Mouse (Mus musculus) right cerebral cortex, adult 18-20 months (tissue): ENCODE measurements around the gene Sf3a3.
"Not testable (repeated sequence)": the region's sequence is repeated elsewhere in the genome, so short reads cannot be mapped to it uniquely, and the experiment has no call there.

Source experiments
- DNase-seq: peaks from one replicate; pipeline ENCODE4 v3.0.0; 2022; ENCODE audit warnings: mixed read lengths

Sf3a3 gene

DNA sequence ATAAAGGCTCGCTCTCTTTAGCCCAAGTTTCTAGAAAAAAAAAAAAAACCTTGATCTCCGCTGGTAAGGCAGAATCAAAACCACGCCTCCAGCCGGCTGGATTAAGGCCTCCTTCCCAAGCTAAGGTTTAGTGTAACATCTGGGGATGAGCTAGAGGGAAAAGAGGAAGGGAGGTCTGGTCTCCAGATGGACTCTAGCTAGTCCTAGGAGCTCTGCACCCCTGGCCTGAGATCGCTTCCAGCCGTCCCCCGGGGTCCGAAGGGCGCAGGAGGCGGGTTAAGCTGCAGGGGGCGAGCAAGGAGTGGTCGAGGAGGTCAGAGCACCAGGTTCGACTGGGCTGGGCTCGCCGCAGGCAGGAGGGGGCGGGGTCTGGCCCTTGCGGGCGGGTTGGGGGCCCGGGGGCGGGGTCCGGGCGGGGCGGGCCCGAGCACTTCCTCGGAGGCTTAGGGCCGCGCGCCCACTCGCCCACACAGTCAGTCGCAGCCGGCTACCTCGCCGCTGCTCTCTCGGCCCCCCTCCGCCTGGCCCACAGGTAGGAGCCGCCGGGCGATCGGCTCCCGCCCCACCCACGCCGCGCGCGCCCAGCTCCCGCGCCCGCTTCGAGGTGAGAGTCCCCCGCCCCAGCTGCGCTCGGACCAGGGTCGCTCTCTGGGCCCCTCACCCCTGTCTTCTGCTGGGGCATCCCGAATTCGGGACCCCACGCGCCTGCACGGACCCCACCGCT is 14.2 kb upstream of the Sf3a3 start, which contains the start of gene Fhl3:
Fhl3 (plus strand) TSS at position 454 of the 724 bp plus-strand sequence.
- DNase-seq = no peak

DNA sequence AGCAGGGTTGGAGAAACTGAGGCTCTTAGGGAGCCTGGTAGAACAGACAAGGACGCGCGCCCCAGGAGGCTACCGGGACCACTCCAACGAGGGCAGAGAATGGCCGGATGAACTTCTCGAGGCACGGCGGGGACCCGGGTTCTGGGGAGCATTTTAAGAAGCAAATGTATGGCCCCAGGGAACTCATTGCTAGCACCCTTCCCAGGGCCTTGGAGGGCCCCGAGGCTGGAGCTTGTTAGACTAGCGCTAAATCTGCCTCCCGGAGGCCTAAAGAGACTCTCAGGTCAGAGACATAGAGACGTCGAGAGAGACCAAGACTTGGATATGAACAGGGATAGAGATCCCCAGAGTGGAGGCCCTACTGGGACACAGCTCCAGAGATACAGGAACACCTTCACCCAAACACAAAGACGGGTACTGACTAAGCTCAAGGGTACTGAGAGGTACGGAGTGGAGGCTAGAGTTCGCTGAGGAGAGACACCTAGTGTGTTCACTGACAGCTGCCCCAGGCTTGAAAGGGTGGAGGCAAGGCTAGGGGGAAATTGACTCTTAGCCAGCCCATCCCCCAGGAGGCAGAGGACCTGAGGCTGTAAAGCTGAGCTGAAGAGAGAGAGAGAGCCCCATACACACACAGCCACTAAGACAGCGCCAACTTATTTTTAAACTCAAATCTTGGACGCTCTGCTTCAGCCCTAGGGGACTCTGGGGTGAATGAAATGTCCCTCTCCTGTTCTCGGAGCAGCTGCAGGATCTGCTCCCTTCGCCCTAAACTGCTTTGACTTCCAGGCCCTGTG is 13.3 kb upstream of the Sf3a3 start:
- no peak for DNase-seq

- no peak for DNase-seq
Observed at GRCm38 (mm10) chr4:124701916-124702315, 12.7 kb upstream of the Sf3a3 start.

DNA sequence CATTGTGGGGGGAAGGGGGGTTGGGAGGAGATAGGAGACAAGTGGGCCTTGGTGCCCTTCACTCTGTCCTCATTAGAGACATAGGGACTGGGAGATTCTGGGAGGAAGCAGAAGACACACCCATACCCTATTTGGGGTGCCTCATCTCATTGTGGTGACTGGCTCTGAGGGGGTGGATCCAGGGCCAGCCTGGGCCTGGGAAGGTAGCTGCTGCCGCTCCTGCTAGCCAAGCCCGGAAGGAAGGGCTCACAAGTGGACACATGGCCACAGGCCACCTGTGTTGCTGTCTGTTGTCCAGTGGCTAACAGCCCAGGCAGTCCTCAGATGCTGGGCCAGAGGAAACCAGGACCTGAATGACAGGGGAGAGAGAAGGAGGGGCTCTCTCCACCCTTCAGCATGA is 11.2 kb upstream of the Sf3a3 start:
- no peak for DNase-seq

GRCm38 (mm10) chr4:124703881-124704796 is 10.4 kb upstream of the Sf3a3 start:
- no peak for DNase-seq

GRCm38 (mm10) chr4:124704797-124705474 is 9.6 kb upstream of the Sf3a3 start:
- no peak for DNase-seq

- DNase-seq = no peak
Observed at GRCm38 (mm10) chr4:124705661-124706269, 8.8 kb upstream of the Sf3a3 start.

DNA sequence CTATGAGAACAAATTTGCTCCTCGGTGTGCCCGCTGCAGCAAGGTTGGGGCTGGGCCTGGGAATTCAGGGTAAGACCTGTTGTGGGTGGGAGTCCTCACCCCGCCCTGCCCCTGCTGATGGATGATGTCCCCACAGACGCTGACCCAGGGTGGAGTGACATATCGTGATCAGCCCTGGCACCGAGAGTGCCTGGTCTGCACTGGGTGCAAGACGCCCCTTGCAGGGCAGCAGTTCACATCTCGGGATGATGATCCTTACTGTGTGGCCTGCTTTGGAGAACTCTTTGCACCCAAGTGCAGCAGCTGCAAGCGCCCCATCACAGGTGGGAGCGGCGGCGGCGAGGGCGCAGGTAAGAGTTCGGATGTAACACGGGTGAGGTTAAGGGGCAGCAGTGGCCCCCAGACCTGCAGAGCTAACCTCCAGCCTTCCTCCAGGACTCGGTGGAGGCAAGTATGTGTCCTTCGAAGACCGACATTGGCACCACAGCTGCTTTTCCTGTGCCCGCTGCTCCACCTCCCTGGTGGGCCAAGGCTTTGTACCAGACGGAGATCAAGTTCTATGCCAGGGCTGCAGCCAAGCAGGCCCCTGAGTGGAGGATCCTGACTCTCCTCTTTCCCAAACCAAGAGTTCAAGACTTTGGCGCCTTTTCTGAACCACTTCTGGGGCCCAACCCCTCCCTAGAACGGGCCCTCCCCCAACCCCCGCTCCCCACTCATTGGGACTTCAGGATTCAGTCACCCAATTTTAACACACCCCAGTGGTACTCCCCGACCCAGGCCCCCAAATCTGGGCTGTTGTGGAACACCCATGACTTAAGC is 7.0 kb upstream of the Sf3a3 start:
- not testable (repeated sequence) for DNase-seq

GRCm38 (mm10) chr4:124708200-124708517 is 6.4 kb upstream of the Sf3a3 start:
- not testable (repeated sequence) for DNase-seq

DNA sequence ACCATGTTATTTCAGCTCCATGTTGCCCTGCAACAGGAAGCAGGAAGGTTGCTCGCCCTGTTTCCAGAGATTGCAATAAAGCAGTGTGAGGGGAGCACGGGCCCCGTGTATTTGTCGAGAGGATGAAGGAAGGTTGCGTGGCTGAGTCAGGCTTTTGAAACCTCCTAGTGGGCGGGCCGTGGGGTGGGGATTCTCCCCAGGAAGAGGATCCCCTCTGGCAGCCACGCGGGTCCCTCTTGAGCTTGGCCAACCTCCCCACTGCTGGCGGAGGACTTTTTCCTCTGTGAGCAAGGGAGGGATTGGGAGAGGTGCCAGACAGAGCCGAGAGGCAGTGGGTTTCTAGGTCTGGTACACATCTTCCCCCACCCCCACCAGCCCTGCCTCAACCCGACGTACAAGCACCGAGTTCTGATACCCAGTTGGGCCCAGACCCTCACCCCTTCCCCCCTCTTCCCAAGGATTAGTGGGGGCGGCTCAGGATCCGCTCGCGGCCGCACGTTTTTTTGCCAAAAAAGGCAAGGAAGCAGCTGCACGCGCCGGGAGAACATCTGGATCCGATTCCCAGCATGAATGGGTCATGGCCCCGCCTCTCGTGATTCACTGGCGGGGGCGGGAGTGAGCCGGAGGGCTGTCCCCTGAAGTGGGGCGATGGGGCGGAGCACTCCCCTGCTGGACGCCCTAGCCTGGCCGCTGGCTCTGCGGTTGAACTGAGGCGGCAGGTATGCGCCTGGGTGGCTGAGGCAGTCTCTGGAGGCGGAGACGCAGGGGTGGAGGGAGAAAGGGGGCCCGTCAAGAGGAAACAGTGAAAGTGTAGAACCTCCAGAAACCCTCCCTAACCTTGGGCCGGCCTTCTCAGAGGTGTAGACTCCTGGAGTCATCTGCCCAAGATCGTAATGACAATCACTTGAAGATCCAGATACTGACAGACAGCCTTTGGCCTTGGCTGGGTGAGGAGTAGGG is 5.8 kb upstream of the Sf3a3 start:
- peak; percentile 77 for DNase-seq

GRCm38 (mm10) chr4:124709961-124710446 is 4.6 kb upstream of the Sf3a3 start:
- DNase-seq = no peak

DNA sequence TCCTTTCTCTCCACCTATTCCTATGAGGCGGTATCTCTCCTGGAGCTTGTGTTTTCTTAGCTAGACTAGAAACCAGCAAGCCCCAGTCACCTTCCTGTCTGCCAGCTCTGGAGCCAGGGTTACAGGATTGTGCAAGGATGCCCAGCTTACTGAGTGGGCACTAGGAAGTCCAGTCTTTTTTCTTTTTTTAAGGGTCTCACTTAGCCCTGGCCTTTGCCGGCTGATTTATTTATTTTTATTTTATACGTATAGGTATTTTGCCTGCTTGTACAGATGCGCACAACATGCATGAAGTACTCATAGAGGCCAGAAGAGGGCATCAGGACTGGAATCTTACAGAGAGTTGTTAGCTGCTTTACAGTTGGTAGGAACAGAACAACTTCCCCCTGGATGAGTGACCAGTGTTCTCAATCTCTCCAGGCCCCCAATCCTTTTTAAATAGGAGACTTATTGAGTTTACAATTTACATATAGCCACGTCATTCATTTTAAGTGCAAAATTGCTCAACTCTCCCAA is 3.7 kb upstream of the Sf3a3 start:
- DNase-seq = peak; percentile 46

DNA sequence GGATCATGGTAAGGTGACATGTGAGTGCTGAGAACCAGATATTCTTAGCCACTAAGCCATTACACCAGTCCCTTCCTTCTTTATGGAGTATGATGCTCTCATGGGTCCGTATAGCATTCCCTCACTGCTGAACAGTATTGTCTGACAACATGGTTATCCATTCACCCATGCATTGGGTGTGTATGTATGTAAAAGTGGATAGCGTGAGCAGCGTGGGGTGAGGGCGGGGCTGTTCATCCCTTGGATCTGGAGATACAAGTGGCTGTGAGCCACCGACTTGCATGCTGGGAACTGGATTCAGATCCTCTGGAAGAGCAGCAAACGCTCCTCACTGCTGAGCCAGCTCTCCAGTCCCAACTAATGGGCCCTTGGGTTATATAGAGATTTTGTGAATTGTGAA is 2.0 kb upstream of the Sf3a3 start:
- no peak for DNase-seq

DNA sequence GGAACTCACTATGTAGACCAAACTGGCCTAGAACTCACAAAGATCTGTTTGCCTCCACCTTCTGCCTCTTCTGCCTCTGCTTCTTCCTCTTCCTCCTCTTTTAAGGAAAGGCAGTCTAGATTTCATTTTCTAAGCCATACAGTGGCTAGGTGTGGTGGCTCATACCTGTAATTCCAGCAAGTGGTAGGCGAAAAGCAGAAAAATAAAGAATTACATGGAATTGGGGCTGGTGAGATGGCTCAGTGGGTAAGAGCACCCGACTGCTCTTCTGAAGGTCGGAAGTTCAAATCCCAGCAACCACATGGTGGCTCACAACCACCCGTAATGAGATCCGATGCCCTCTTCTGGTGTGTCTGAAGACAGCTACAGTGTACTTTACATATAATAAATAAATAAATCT is 726 bp upstream of the Sf3a3 start:
- DNase-seq = not testable (repeated sequence)

- no peak for DNase-seq
Observed at GRCm38 (mm10) chr4:124719101-124719500, 4.5 kb downstream of the Sf3a3 start.

DNA sequence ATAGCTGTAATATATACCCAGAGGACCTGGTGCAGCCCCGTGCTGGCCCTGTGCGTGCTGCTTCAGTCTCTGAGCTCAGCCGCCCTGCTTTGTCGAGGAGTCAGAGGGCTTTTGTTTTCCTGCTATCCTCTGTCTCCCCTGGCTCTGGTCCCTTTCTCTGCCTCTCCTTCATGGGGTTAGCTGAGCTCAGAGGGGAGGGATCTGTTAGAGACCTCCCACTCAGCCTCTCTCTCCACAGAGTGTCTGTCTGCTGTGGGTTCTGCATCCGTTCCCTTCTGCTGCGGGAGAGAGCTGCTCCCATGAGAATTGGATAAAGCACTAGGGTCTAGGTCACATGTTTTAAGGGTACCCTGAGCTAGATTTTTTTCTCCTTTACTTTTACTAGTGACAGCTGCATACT is 11.5 kb downstream of the Sf3a3 start:
- DNase-seq = no peak

DNA sequence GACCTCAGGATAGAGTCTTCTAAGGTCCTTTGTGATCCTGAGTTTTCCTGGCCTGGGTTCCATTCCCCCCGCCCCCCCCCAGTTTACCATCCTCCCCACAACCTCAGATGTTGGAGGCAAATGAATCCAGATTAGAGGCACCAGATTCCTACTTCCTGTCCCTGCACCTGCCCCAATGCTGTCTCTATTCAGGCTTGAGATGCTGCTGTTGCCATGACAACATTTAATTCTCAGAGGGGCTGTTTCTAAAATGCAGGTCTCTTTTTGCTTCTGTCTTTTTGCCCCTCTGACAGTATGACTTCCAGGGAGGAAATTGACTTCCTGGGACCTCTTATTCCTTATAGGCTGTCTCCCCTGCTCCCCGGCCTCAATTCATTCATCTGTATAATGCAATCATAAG is 22.4 kb downstream of the Sf3a3 start:
- no peak for DNase-seq

- DNase-seq = no peak
Observed at GRCm38 (mm10) chr4:124737486-124737885, 22.9 kb downstream of the Sf3a3 start.

GRCm38 (mm10) chr4:124738013-124738412 is 23.4 kb downstream of the Sf3a3 start:
- DNase-seq = no peak

- no peak for DNase-seq
Observed at GRCm38 (mm10) chr4:124738783-124739182, 24.2 kb downstream of the Sf3a3 start.
